Mouse (Mus musculus) kidney, embryonic 14.5 days (tissue): Measurements from ENCODE around the gene Ppp3ca. TPM values are rescaled to one million over a fixed set of nuclear protein-coding genes. Genes with fewer than 3 reads are reported as not detected.

Experiments
- ATAC-seq: fragments of 200-750 bp; cut with Nextera tagmentation; 2 replicates; pipeline ENCODE4 v1.8.0; 2017; ENCODE audit warnings: moderate number of reproducible peaks, mild to moderate bottlenecking, moderate TSS enrichment, moderate library complexity; ENCODE audit not compliant: low FRiP score, low TSS enrichment
- H3K27ac ChIP-seq: fragments of 300-500 bp; sonication (generic); 2 replicates; pipeline ENCODE4 v1.5.1; 2014; ENCODE audit warnings: low read depth, mild to moderate bottlenecking, low read length, moderate library complexity, mixed read lengths
- H3K27me3 ChIP-seq: fragments of 300-500 bp; sonication (generic); 2 replicates; pipeline ENCODE4 v1.6.1; 2014; ENCODE audit warnings: mild to moderate bottlenecking, low read length; ENCODE audit not compliant: control insufficient read depth, insufficient read depth
- H3K36me3 ChIP-seq: fragments of 300-500 bp; sonication (generic); 2 replicates; pipeline ENCODE4 v1.6.1; 2014; ENCODE audit warnings: low read length, mixed read lengths; ENCODE audit not compliant: control insufficient read depth, insufficient read depth
- H3K4me1 ChIP-seq: fragments of 300-500 bp; sonication (generic); 2 replicates; pipeline ENCODE4 v1.6.1; 2014; ENCODE audit warnings: low read length, mixed read lengths; ENCODE audit not compliant: control insufficient read depth, insufficient read depth
- H3K4me2 ChIP-seq: fragments of 300-500 bp; sonication (generic); replicated peaks from 2 replicates; pipeline ENCODE4 v1.6.1; 2014; ENCODE audit warnings: low read depth, mild to moderate bottlenecking, low read length
- H3K4me3 ChIP-seq: fragments of 300-500 bp; sonication (generic); 2 replicates; pipeline ENCODE4 v1.5.1; 2014; ENCODE audit warnings: mild to moderate bottlenecking, low read length
- H3K9ac ChIP-seq: fragments of 300-500 bp; sonication (generic); 2 replicates; pipeline ENCODE4 v1.6.1; 2014; ENCODE audit warnings: low read depth, mild to moderate bottlenecking, low read length, moderate library complexity
- H3K9me3 ChIP-seq: fragments of 300-500 bp; sonication (generic); 2 replicates; pipeline ENCODE4 v1.6.1; 2016; ENCODE audit warnings: low read length; ENCODE audit not compliant: control insufficient read depth
- WGBS: fragments of 180-500 bp; shearing (Covaris S2); extraction: QIAGEN DNeasy Blood & Tissue Kit; methylation state at CpG from one replicate; pipeline ENCODE4 v1.1.7; 2014; 5-methylcytosine and 5-hydroxymethylcytosine counted together
- polyA plus RNA-seq: library from polyadenylated mRNA; unstranded; fragments of >200 nt; fragmentation: Nextera tagmentation; extraction: Ambion mirVana; gene quantifications from 2 replicates; pipeline ENCODE4 v1.2.1, GENCODE M21; 2014

Gene Ppp3ca
- polyA plus RNA-seq, 1 experiment from 2014 or later = 76.7 TPM

GRCm38 (mm10) chr3:136777787-136778216, 107.9 kb downstream of the Ppp3ca start:
- H3K4me2 ChIP-seq = no peak overlapping the region
- H3K9ac ChIP-seq = no peak overlapping the region
- H3K9me3 ChIP-seq = no peaks in the 10 kb centered on the region; the same call in 1 of the 2 replicates
- no peaks in the 10 kb centered on the region for H3K36me3 ChIP-seq
- H3K4me3 ChIP-seq = no peak overlapping the region
- WGBS = 69% methylated on average over 9 of the region's 9 CpGs
- no peak for ATAC-seq
- H3K27ac ChIP-seq = no peak overlapping the region
- H3K4me1 ChIP-seq = no peaks in the 10 kb centered on the region
- no peaks in the 10 kb centered on the region for H3K27me3 ChIP-seq

DNA sequence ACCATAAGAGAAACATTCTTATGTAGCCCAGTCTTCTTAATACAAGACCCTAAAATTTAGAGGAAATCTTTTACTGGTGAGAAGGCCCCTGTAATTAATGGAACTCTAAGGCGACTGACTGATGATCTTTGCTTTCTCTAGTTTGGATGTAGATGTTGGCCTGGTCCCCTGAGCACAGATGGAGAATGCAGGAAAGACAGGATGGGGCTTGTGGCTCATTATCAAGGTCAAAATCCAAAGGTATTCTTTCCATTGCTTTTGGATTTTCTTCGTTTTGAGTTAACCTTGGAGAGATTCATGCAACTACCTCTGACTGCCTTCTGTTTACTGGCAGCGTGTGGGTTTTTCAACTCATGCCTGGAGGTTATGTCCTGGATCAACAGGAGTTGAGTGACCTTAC, 110.4 kb downstream of the Ppp3ca start:
- Histone ChIP-seq H3K4me3 (no peak overlapping the region), H3K9ac (no peak overlapping the region), H3K4me2 (no peak overlapping the region), H3K4me1 (no peaks in the 10 kb centered on the region), H3K9me3 (no peaks in the 10 kb centered on the region; the same call in 1 of the 2 replicates), H3K27me3 (no peaks in the 10 kb centered on the region), H3K36me3 (no peaks in the 10 kb centered on the region), H3K27ac (no peak overlapping the region)
- ATAC-seq = no peak
- 94% methylated on average over 3 of the region's 3 CpGs for WGBS

- Histone ChIP-seq H3K27ac (no peak overlapping the region), H3K27me3 (no peaks in the 10 kb centered on the region), H3K9me3 (no peaks in the 10 kb centered on the region; the same call in 1 of the 2 replicates)
These were observed 112.1 kb downstream of the Ppp3ca start for GRCm38 (mm10) chr3:136782058-136782457.

GRCm38 (mm10) chr3:136785686-136786085, 115.8 kb downstream of the Ppp3ca start:
- H3K4me2 ChIP-seq = no peak overlapping the region
- no peak for ATAC-seq
- no peak overlapping the region for H3K4me3 ChIP-seq
- H3K4me1 ChIP-seq = peaks cover 11% of the 10 kb centered on the region; the same call in 1 of the 2 replicates
- no peak overlapping the region for H3K9ac ChIP-seq
- WGBS = 85% methylated on average over 6 of the region's 6 CpGs
- no peaks in the 10 kb centered on the region for H3K36me3 ChIP-seq
- no peak overlapping the region for H3K27ac ChIP-seq
- no peaks in the 10 kb centered on the region; the same call in 1 of the 2 replicates for H3K9me3 ChIP-seq
- H3K27me3 ChIP-seq = no peaks in the 10 kb centered on the region

More at GRCm38 (mm10) chr3:136782058-136782457, 112.1 kb downstream of the Ppp3ca start:
- H3K36me3 ChIP-seq = no peaks in the 10 kb centered on the region
- H3K4me2 ChIP-seq = no peak overlapping the region
- no peak overlapping the region for H3K9ac ChIP-seq
- no peak for ATAC-seq
- H3K4me1 ChIP-seq = no peaks in the 10 kb centered on the region
- H3K4me3 ChIP-seq = no peak overlapping the region

GRCm38 (mm10) chr3:136790261-136790871, 120.4 kb downstream of the Ppp3ca start:
- Histone ChIP-seq H3K9ac (no peak overlapping the region), H3K27me3 (no peaks in the 10 kb centered on the region), H3K27ac (no peak overlapping the region), H3K4me1 (peaks cover 11% of the 10 kb centered on the region; the same call in 1 of the 2 replicates), H3K36me3 (no peaks in the 10 kb centered on the region), H3K4me2 (no peak overlapping the region), H3K4me3 (no peak overlapping the region), H3K9me3 (no peaks in the 10 kb centered on the region)
- WGBS = 27% methylated on average over 4 of the region's 4 CpGs
- ATAC-seq = peak; percentile 65; the same call in 1 of the 2 replicates

GRCm38 (mm10) chr3:136791404-136791803, 121.5 kb downstream of the Ppp3ca start:
- Histone ChIP-seq H3K9ac (no peak overlapping the region), H3K9me3 (no peaks in the 10 kb centered on the region), H3K36me3 (no peaks in the 10 kb centered on the region), H3K4me1 (peaks cover 11% of the 10 kb centered on the region; the same call in 1 of the 2 replicates), H3K4me2 (no peak overlapping the region), H3K27me3 (no peaks in the 10 kb centered on the region), H3K27ac (no peak overlapping the region), H3K4me3 (no peak overlapping the region)
- no peak for ATAC-seq
- 81% methylated on average over 5 of the region's 5 CpGs for WGBS

DNA sequence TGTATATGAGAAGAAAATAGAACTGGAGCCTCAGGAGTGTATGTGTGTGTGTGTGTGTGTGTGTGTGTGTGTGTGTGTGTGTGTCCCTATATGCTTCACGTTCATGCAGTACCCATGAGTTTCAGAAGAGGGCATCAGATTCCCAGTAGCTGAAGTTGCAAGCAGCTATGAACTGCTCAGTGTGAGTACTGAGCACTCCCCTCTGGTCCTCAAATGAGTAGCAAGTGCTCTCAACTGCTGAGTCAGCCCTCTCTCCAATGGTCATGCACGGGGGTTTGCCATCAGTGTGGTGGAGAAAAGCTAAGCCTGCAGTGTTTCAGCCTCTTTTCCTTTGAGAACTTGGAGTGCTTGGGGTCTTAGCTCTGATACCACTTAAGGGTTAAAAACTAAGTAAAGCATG, 122.0 kb downstream of the Ppp3ca start:
- no peak for ATAC-seq

DNA sequence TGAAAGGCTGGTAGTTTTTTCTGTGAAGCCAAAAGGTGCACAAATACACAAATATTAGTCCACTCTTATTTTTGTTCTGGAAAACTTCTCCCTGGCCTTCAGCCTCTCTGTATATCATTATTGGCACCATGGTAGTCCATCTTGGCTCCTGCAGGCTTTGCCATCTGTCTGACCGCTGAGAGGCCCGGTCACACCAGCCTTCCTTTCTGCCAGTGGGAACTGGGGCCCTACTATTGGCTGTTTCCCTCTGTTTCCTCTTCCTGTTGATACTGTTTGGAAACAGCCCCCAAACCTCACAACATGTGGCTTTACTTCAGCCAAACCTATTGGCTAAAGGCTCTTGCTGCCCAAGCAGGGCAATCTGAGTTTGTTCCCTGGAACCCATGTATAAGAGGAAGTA, 123.5 kb downstream of the Ppp3ca start:
- no peaks in the 10 kb centered on the region for H3K9me3 ChIP-seq
- no peak overlapping the region for H3K9ac ChIP-seq
- 89% methylated on average over 2 of the region's 2 CpGs for WGBS
- no peak overlapping the region for H3K4me3 ChIP-seq
- no peaks in the 10 kb centered on the region for H3K27me3 ChIP-seq
- no peaks in the 10 kb centered on the region for H3K36me3 ChIP-seq
- no peak overlapping the region for H3K4me2 ChIP-seq
- ATAC-seq = no peak
- peaks cover 11% of the 10 kb centered on the region; the same call in 1 of the 2 replicates for H3K4me1 ChIP-seq
- H3K27ac ChIP-seq = no peak overlapping the region

More for the DNA sequence above, 122.0 kb downstream of the Ppp3ca start:
- no peak overlapping the region for H3K27ac ChIP-seq
- H3K4me2 ChIP-seq = no peak overlapping the region
- H3K4me1 ChIP-seq = peaks cover 11% of the 10 kb centered on the region; the same call in 1 of the 2 replicates
- 98% methylated on average over 2 of the region's 2 CpGs for WGBS
- H3K4me3 ChIP-seq = no peak overlapping the region
- H3K9ac ChIP-seq = no peak overlapping the region
- H3K9me3 ChIP-seq = no peaks in the 10 kb centered on the region
- no peaks in the 10 kb centered on the region for H3K27me3 ChIP-seq
- H3K36me3 ChIP-seq = no peaks in the 10 kb centered on the region

DNA sequence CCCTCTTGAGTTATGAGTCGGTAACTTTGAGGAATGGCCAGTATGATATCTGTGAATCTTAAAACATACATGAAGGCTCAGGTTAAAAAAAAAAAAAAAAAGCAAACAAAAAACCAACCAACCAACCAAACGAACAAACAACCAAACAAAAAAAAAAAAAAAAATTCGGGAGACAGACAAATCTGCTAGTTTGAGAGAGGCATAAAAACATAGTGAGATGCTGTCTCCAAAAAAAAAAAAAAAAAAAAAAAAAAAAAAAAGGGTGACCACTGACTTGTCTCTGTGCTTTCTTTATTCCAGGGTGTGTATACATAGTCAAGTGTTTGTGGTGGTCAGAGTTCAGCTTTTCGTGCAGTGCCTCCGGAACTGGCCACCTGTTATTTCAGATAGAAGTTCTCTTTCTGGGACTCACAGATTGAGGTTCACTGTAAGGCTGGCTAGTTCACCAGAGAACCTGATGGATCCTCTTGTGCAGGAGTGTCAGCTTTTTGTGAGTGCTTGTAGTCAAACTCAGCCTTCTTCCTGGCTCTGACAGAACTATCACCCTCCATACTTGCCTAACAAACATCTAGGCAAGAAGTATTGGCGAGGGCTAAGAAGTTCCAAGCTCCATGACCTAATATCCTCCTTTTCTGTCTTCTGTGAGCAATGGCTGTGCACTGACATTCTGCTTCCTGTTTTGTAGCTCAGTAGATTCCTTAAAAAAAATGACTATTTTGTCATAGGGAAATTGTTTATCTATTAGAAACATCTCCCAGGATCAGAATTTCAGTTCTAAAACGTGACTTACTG, 124.7 kb downstream of the Ppp3ca start:
- Histone ChIP-seq H3K27ac (no peak overlapping the region), H3K4me3 (no peak overlapping the region), H3K4me2 (no peak overlapping the region), H3K4me1 (peaks cover 8% of the 10 kb centered on the region; the same call in 1 of the 2 replicates), H3K9ac (no peak overlapping the region), H3K9me3 (no peaks in the 10 kb centered on the region), H3K36me3 (no peaks in the 10 kb centered on the region), H3K27me3 (no peaks in the 10 kb centered on the region)
- 80% methylated on average over 7 of the region's 7 CpGs for WGBS
- no peak for ATAC-seq
